Mouse (Mus musculus) neural tube, embryonic 14.5 days (tissue): Measurements from ENCODE around the gene AC161166.1. TPM values are rescaled to one million over a fixed set of nuclear protein-coding genes. Genes with fewer than 3 reads are reported as not detected.
"Not testable (repeated sequence)": the region's sequence is repeated elsewhere in the genome, so short reads cannot be mapped to it uniquely, and the experiment has no call there.

Source experiments
- ATAC-seq: fragments of 200-750 bp; cut with Nextera tagmentation; 2 replicates; pipeline ENCODE4 v1.8.0; 2017; ENCODE audit warnings: low read depth, mild to moderate bottlenecking, moderate TSS enrichment, moderate library complexity
- H3K27ac ChIP-seq: fragments of 300-500 bp; sonication (generic); 2 replicates; pipeline ENCODE4 v1.5.1; 2014; ENCODE audit warnings: low read depth, mild to moderate bottlenecking, control low read depth, low read length, moderate library complexity, mixed read lengths
- H3K27me3 ChIP-seq: fragments of 300-500 bp; sonication (generic); 2 replicates; pipeline ENCODE4 v1.6.1; 2014; ENCODE audit warnings: low read length; ENCODE audit not compliant: control insufficient read depth, insufficient read depth
- H3K36me3 ChIP-seq: fragments of 300-500 bp; sonication (generic); 2 replicates; pipeline ENCODE4 v1.6.1; 2014; ENCODE audit warnings: low read length, mixed read lengths; ENCODE audit not compliant: control insufficient read depth, insufficient read depth
- H3K4me1 ChIP-seq: fragments of 300-500 bp; sonication (generic); 2 replicates; pipeline ENCODE4 v1.6.1; 2014; ENCODE audit warnings: low read length; ENCODE audit not compliant: control insufficient read depth, insufficient read depth
- H3K4me2 ChIP-seq: fragments of 300-500 bp; sonication (generic); 2 replicates; pipeline ENCODE4 v1.6.1; 2014; ENCODE audit warnings: mild to moderate bottlenecking, low read depth, low read length, control low read depth
- H3K4me3 ChIP-seq: fragments of 300-500 bp; sonication (generic); 2 replicates; pipeline ENCODE4 v1.5.1; 2014; ENCODE audit warnings: low read depth, low read length, control low read depth, mixed read lengths
- H3K9ac ChIP-seq: fragments of 300-500 bp; sonication (generic); replicated peaks from 2 replicates; pipeline ENCODE4 v1.6.1; 2014; ENCODE audit warnings: low read depth, mild to moderate bottlenecking, control low read depth, low read length, mixed read lengths
- H3K9me3 ChIP-seq: fragments of 300-500 bp; sonication (generic); 2 replicates; pipeline ENCODE4 v1.6.1; 2016; ENCODE audit warnings: low read length; ENCODE audit not compliant: control insufficient read depth
- WGBS: fragments of 180-500 bp; shearing (Covaris S2); extraction: QIAGEN DNeasy Blood & Tissue Kit; methylation state at CpG from one replicate; pipeline ENCODE4 v1.1.7; 2014; 5-methylcytosine and 5-hydroxymethylcytosine counted together
- polyA plus RNA-seq: library from polyadenylated mRNA; unstranded; fragments of >200 nt; fragmentation: Nextera tagmentation; extraction: Ambion mirVana; gene quantifications from 2 replicates; pipeline ENCODE4 v1.2.1, GENCODE M21; 2014

Gene AC161166.1
- polyA plus RNA-seq, 1 experiment from 2014 or later, result 2.2 TPM

- no peak for ATAC-seq
- H3K4me1 ChIP-seq, result peaks cover 25% of the 10 kb centered on the region
- H3K9ac ChIP-seq, result no peak overlapping the region
- no peak overlapping the region for H3K27ac ChIP-seq
- H3K4me2 ChIP-seq, result no peak overlapping the region
- peaks cover 26% of the 10 kb centered on the region for H3K36me3 ChIP-seq
- no peaks in the 10 kb centered on the region for H3K27me3 ChIP-seq
- WGBS, result 18% methylated on average over 10 of the region's 10 CpGs
- no peaks in the 10 kb centered on the region for H3K9me3 ChIP-seq
- H3K4me3 ChIP-seq, result no peak overlapping the region
Observed at GRCm38 (mm10) chr7:24504004-24504403, 8.3 kb downstream of the AC161166.1 start.

GRCm38 (mm10) chr7:24501492-24501891 is 10.8 kb downstream of the AC161166.1 start:
- Histone ChIP-seq H3K4me1 (peaks cover 20% of the 10 kb centered on the region), H3K9me3 (no peaks in the 10 kb centered on the region), H3K9ac (no peak overlapping the region), H3K36me3 (peaks cover 29% of the 10 kb centered on the region), H3K4me3 (no peak overlapping the region), H3K27ac (no peak overlapping the region), H3K4me2 (no peak overlapping the region), H3K27me3 (no peaks in the 10 kb centered on the region)
- WGBS, result 64% methylated on average over 21 of the region's 21 CpGs
- ATAC-seq, result no peak

DNA sequence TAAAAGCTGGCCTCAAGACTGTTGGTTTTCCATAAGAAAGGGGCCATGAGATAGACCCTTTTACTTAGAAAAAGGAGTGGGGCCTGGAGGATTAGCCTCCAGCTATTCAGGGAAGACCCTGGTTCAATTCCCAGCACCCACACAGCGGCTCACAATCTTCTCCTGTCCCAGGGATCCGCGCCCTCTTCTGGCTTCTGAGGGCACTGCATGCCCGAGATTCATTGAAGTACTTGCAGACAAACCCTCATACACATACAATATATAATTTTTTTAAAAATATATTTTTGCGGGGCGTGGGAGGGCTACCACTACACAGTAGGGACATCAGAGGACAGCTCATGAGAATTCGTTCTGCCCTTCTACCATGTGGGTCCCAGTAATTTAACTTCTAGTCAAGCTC is 11.3 kb downstream of the AC161166.1 start:
- H3K9ac ChIP-seq, result no peak overlapping the region
- H3K4me2 ChIP-seq, result no peak overlapping the region
- H3K9me3 ChIP-seq, result no peaks in the 10 kb centered on the region
- H3K27me3 ChIP-seq, result no peaks in the 10 kb centered on the region
- H3K36me3 ChIP-seq, result peaks cover 29% of the 10 kb centered on the region
- peaks cover 16% of the 10 kb centered on the region for H3K4me1 ChIP-seq
- H3K4me3 ChIP-seq, result no peak overlapping the region
- no peak overlapping the region for H3K27ac ChIP-seq
- 36% methylated on average over 7 of the region's 7 CpGs for WGBS
- ATAC-seq, result no peak

DNA sequence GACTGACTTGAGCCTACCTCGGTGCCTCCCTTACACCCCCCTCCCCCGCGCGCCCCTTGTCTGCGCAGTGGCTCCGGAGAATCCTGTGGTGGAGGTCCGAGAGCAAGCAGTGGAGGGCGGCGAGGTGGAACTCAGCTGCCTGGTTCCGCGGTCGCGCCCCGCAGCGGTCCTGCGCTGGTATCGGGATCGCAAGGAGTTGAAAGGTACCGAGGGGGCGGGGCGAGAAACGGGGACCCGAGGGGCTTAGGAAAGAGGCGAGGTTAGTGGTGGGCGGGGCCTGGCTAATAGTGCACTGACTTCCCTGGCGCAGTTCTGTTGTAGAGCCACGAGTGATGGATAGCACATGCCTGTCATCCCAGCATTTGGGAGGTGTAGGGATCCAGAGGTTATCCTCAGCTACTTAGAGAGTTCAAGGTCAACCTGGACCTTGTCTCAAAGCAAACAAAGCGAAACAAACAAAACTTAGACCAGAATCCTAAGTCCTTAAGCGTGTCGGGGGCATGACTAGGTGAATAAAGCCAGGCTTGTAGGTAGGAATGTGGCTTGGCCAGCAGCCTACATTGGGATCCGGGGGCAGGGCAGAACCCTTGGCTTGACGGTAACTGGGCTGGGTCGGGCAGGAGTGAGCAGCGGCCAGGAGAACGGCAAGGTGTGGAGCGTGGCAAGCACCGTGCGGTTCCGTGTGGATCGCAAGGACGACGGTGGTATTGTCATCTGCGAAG is 12.2 kb downstream of the AC161166.1 start:
- no peak for ATAC-seq
- H3K27ac ChIP-seq, result no peak overlapping the region
- H3K27me3 ChIP-seq, result no peaks in the 10 kb centered on the region
- 20% methylated on average over 43 of the region's 43 CpGs for WGBS
- H3K9me3 ChIP-seq, result no peaks in the 10 kb centered on the region
- H3K36me3 ChIP-seq, result peaks cover 29% of the 10 kb centered on the region
- no peak overlapping the region; the same call in 1 of the 2 replicates for H3K9ac ChIP-seq
- no peak overlapping the region for H3K4me2 ChIP-seq
- H3K4me1 ChIP-seq, result peaks cover 7% of the 10 kb centered on the region; the same call in 1 of the 2 replicates
- H3K4me3 ChIP-seq, result no peak overlapping the region

GRCm38 (mm10) chr7:24488303-24488702 is 24.0 kb downstream of the AC161166.1 start:
- H3K27me3 ChIP-seq, result no peaks in the 10 kb centered on the region
- H3K4me3 ChIP-seq, result no peak overlapping the region
- no peak overlapping the region for H3K9ac ChIP-seq
- H3K36me3 ChIP-seq, result no peaks in the 10 kb centered on the region
- no peak overlapping the region for H3K4me2 ChIP-seq
- no peak for ATAC-seq
- peaks cover 40% of the 10 kb centered on the region for H3K4me1 ChIP-seq
- no peaks in the 10 kb centered on the region for H3K9me3 ChIP-seq
- 78% methylated on average over 8 of the region's 8 CpGs for WGBS
- no peak overlapping the region; the same call in 1 of the 2 replicates for H3K27ac ChIP-seq

GRCm38 (mm10) chr7:24487403-24487802 is 24.9 kb downstream of the AC161166.1 start:
- Histone ChIP-seq H3K4me1 (peaks cover 43% of the 10 kb centered on the region), H3K9ac (no peak overlapping the region), H3K27ac (peak overlapping the region; percentile 46), H3K36me3 (no peaks in the 10 kb centered on the region), H3K27me3 (no peaks in the 10 kb centered on the region), H3K4me3 (no peak overlapping the region), H3K4me2 (no peak overlapping the region), H3K9me3 (no peaks in the 10 kb centered on the region)
- 24% methylated on average over 3 of the region's 3 CpGs for WGBS
- ATAC-seq, result no peak

DNA sequence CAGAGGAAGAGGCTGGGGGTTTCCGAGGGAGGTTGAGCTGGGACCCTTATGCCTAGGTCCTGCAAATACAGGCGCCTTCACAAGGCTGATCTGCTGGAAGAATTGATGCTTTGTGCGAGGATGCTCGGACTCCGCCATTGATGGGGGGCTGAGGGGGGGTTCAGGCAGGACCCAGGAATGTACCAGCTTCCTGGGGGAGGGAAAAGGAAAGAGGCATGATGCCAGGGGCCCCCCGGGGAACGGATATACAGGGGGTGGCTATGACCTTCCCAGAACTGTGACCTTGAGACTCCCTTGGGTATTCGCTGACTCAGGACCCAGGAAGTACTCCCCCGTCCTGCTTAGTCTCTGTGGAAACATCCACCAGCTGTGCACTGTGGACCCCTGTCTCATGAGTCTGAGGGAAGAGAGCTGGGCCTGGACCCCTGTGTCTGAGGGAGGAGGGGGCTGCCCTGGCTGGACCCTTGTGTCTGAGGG is 25.6 kb downstream of the AC161166.1 start:
- H3K4me3 ChIP-seq, result peak overlapping the region; percentile 19
- H3K36me3 ChIP-seq, result no peaks in the 10 kb centered on the region
- peaks cover 43% of the 10 kb centered on the region for H3K4me1 ChIP-seq
- H3K4me2 ChIP-seq, result peak overlapping the region; percentile 37
- 31% methylated on average over 9 of the region's 9 CpGs for WGBS
- ATAC-seq, result peak; percentile 33; the same call in 1 of the 2 replicates
- H3K27me3 ChIP-seq, result no peaks in the 10 kb centered on the region; the same call in 1 of the 2 replicates
- no peaks in the 10 kb centered on the region for H3K9me3 ChIP-seq
- peak overlapping the region; percentile 46 for H3K27ac ChIP-seq
- peak overlapping the region; percentile 21 for H3K9ac ChIP-seq

- Histone ChIP-seq H3K9ac (no peak overlapping the region), H3K27me3 (no peaks in the 10 kb centered on the region; the same call in 1 of the 2 replicates), H3K9me3 (no peaks in the 10 kb centered on the region), H3K36me3 (no peaks in the 10 kb centered on the region), H3K4me2 (peak overlapping the region; percentile 37), H3K4me3 (peak overlapping the region; percentile 19; the same call in 1 of the 2 replicates), H3K27ac (peak overlapping the region; percentile 46; the same call in 1 of the 2 replicates), H3K4me1 (peaks cover 48% of the 10 kb centered on the region)
- no peak for ATAC-seq
- 72% methylated on average over 9 of the region's 9 CpGs for WGBS
Observed at GRCm38 (mm10) chr7:24485481-24485880, 26.8 kb downstream of the AC161166.1 start.

- not testable (repeated sequence) for H3K36me3 ChIP-seq, ATAC-seq, H3K27me3 ChIP-seq, H3K9me3 ChIP-seq, H3K27ac ChIP-seq
- Histone ChIP-seq H3K4me1 (peaks cover 55% of the 10 kb centered on the region), H3K9ac (peak overlapping the region; percentile 92), H3K4me2 (peak overlapping the region; percentile 71), H3K4me3 (peak overlapping the region; percentile 68)
- WGBS, result 52% methylated on average over 6 of the region's 6 CpGs
Observed at GRCm38 (mm10) chr7:24483291-24483690, 29.0 kb downstream of the AC161166.1 start.
